Mouse (Mus musculus) E14TG2a.4 (cell line): Measurements from ENCODE around the gene Rmdn3.

Experiments
- CTCF ChIP-seq: conservative IDR thresholded peaks from 2 replicates; pipeline ENCODE4 v1.5.1; 2014; ENCODE audit warnings: low read length
- NANOG ChIP-seq: IDR thresholded peaks from 2 replicates; pipeline ENCODE4 v1.6.1; 2014; ENCODE audit warnings: borderline replicate concordance, low read length, mixed read lengths
- POU5F1 ChIP-seq: IDR thresholded peaks from 2 replicates; pipeline ENCODE4 v1.6.1; 2014; ENCODE audit warnings: low read length, borderline replicate concordance

DNA sequence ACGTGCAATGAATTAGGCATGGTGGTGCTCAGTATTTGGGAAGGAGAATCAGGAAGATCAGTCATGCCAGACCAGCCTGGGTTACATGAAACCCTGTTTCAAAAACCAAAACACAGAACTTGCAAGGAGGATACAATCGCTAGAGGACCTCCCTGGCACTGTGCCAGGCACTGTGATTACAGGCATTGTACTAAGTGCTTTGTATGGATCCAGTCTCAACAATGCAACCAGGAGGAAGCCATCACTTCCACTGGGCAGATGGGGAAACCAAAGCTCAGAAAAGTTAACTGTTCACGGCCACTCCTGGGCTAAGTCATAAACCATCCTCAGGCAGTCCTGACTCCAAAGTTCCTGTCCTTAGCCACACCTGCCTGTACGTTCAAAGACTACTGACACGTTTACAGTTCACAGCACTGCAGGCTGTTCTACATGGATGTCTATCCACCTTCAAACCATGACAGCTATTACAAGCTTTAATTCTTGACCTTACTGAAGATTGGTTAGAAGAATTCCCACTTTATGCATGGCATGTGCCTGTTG is 46.1 kb upstream of the Rmdn3 start:
- TF ChIP-seq CTCF (no peak), POU5F1 (no peak), NANOG (no peak)
